Mouse (Mus musculus) heart, adult 2 months (tissue): ENCODE measurements at regions not wholly inside any gene's neighbourhood (a gene's known extent, or its start where the extent isn't known, plus 50 kb on each side); places are given as distances from the start of the nearest gene placed in this dataset.
A peak's percentile ranks its signal among the peaks of the same experiment; 100 is the strongest.
"Not testable (repeated sequence)": the region's sequence is repeated elsewhere in the genome, so short reads cannot be mapped to it uniquely, and the experiment has no call there.

Source experiments
- DNase-seq, 2 experiments: peaks; one replicate each; pipeline ENCODE4 v3.0.0; 2021
- H3K27ac ChIP-seq: fragments of 200-600 bp; 2 replicates; pipeline ENCODE4 v1.8.1; 2022
- H3K27me3 ChIP-seq: fragments of 200-500 bp; 2 replicates; pipeline ENCODE4 v1.6.1; 2012; ENCODE audit warnings: mild to moderate bottlenecking, low read length, inconsistent platforms, mixed read lengths; ENCODE audit not compliant: control insufficient read depth, insufficient read depth
- H3K36me3 ChIP-seq: fragments of 200-500 bp; 2 replicates; pipeline ENCODE4 v1.6.1; 2012; ENCODE audit warnings: low read length, inconsistent platforms; ENCODE audit not compliant: control insufficient read depth, insufficient read depth
- H3K4me1 ChIP-seq: fragments of 200-500 bp; 2 replicates; pipeline ENCODE4 v1.6.1; 2011; ENCODE audit warnings: low read length; ENCODE audit not compliant: control insufficient read depth, insufficient read depth
- H3K4me3 ChIP-seq: fragments of 200-600 bp; 2 replicates; pipeline ENCODE4 v1.8.1; 2022
- H3K79me2 ChIP-seq: fragments of 200-500 bp; replicated peaks from 2 replicates; pipeline ENCODE4 v1.6.1; 2012; ENCODE audit warnings: mild to moderate bottlenecking, inconsistent platforms, low read length, moderate library complexity, mixed read lengths; ENCODE audit not compliant: control insufficient read depth, insufficient read depth
- H3K9ac ChIP-seq: fragments of 200-500 bp; 2 replicates; pipeline ENCODE4 v1.6.1; 2012; ENCODE audit warnings: low read depth, mild to moderate bottlenecking, control low read depth, inconsistent platforms, low read length, mixed read lengths
- CTCF ChIP-seq: fragments of 200-600 bp; IDR thresholded peaks from 2 replicates; pipeline ENCODE4 v1.8.1; 2022; ENCODE audit warnings: antibody characterized with exemption, mild to moderate bottlenecking, moderate library complexity
- EP300 ChIP-seq: fragments of 200-500 bp; IDR thresholded peaks from 2 replicates; pipeline ENCODE4 v1.6.1; 2011; ENCODE audit warnings: low read depth, low read length, control low read depth; ENCODE audit not compliant: insufficient read depth
- POLR2A ChIP-seq: fragments of 200-500 bp; IDR thresholded peaks from 2 replicates; pipeline ENCODE4 v1.6.1; 2011; ENCODE audit warnings: mild to moderate bottlenecking, low read depth, low read length, control low read depth; ENCODE audit not compliant: insufficient read depth
- WGBS: fragments of 180-500 bp; shearing (Covaris S2); methylation state at CpG from one replicate; pipeline ENCODE4 v1.1.7; 2018; 5-methylcytosine and 5-hydroxymethylcytosine counted together
- intact Hi-C: fragments of 180-260 bp; cut with DNase I; formaldehyde crosslinking; loops from one replicate; pipeline ENCODE4 v1.15.1; 2025

DNA sequence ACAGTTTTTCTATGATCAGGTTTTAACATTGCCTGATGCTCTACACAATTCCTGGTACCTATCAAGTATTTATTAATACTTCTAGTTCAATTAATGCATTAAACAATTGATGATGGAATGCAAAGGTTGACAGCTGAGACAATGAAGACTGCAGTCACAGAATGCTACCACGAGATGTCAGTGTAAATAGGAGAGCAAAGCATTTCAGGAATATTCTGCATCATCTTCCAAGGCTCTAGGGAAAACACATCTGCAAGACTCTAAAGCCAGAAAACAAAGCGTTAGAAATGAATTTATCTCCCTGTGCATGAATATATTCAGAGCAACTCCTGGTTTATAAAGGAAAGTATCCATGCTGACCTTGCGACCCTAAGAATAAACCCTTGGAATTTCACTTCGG is 210.6 kb downstream of the Trib2 start:
- TF ChIP-seq POLR2A (no peak), EP300 (no peak), CTCF (peak; percentile 99; the same call in 1 of the 2 replicates)
- no peaks in the 10 kb centered on the region for H3K79me2 ChIP-seq
- H3K27me3 ChIP-seq, result no peaks in the 10 kb centered on the region
- WGBS, result 35% methylated on average over 4 of the region's 4 CpGs
- peaks cover 7% of the 10 kb centered on the region for H3K36me3 ChIP-seq
- intact Hi-C loops, result loop anchor here (2.0 to 10.0 kb wide), 7 partner anchors 69 to 927 kb away; no protein-coding TSS in a partner anchor
- peak overlapping the region; percentile 47 for H3K27ac ChIP-seq
- no peak overlapping the region for H3K9ac ChIP-seq
- no peak for DNase-seq
- peak overlapping the region; percentile 13; the same call in 1 of the 2 replicates for H3K4me3 ChIP-seq
- peaks cover 3% of the 10 kb centered on the region for H3K4me1 ChIP-seq

DNA sequence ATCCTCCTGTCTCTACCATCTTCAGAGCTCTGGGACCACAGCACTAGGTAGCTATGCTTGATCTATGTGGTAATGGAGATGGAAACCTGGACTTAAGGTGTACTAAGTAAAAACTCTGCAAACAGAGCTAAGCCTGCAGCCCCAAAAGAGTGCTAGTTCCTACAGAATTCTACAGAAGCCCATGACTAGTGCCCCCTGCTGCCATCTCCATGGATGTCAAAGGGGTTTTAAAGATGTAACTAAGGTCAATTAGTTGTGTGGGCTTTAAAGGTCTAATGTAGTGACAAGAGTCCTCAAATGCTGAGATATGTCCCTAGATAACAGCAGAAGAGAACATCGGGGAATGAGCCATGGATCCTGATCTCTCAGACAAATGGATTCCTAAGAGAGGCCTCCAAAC is 212.1 kb downstream of the Trib2 start:
- H3K79me2 ChIP-seq, result no peaks in the 10 kb centered on the region
- no peak overlapping the region for H3K27ac ChIP-seq
- no peak overlapping the region for H3K4me3 ChIP-seq
- H3K27me3 ChIP-seq, result no peaks in the 10 kb centered on the region
- DNase-seq, result no peak
- WGBS, result 85% methylated on average over 1 of the region's 1 CpGs
- TF ChIP-seq CTCF, result peak; percentile 39
- no peak for TF ChIP-seq EP300
- TF ChIP-seq POLR2A, result no peak
- intact Hi-C loops, result loop anchor here (1.0 to 10.0 kb wide), 5 partner anchors 67 to 630 kb away; no protein-coding TSS in a partner anchor
- peaks cover 3% of the 10 kb centered on the region for H3K4me1 ChIP-seq
- H3K9ac ChIP-seq, result no peak overlapping the region
- peaks cover 7% of the 10 kb centered on the region for H3K36me3 ChIP-seq

DNA sequence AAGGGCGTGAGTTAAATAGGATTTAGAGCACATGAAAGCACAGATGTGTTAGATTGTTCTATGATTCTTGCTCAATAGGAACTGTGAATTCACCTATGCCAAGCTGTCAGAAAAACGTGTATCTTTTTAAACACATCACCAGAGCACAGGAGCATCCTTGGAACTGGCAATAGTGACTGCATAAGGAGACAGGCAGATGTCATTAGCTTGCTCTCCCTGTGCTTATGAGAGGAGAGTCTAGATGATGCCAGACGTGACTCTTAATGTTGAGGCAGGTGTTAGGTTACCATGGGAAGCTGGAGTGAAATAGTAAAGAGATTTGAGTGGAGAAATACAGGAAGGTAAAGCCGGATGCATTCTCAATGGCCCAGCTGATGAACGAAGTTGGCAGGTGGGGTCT is 212.8 kb downstream of the Trib2 start:
- peaks cover 3% of the 10 kb centered on the region for H3K4me1 ChIP-seq
- TF ChIP-seq CTCF (no peak), POLR2A (no peak), EP300 (no peak)
- H3K27ac ChIP-seq, result no peak overlapping the region
- no peaks in the 10 kb centered on the region for H3K27me3 ChIP-seq
- peaks cover 7% of the 10 kb centered on the region for H3K36me3 ChIP-seq
- 85% methylated on average over 5 of the region's 5 CpGs for WGBS
- no peak overlapping the region for H3K4me3 ChIP-seq
- intact Hi-C loops, result loop anchor here (10.0 kb wide), 2 partner anchors 401 to 631 kb away; no protein-coding TSS in a partner anchor
- no peak for DNase-seq
- no peak overlapping the region for H3K9ac ChIP-seq
- no peaks in the 10 kb centered on the region for H3K79me2 ChIP-seq

DNA sequence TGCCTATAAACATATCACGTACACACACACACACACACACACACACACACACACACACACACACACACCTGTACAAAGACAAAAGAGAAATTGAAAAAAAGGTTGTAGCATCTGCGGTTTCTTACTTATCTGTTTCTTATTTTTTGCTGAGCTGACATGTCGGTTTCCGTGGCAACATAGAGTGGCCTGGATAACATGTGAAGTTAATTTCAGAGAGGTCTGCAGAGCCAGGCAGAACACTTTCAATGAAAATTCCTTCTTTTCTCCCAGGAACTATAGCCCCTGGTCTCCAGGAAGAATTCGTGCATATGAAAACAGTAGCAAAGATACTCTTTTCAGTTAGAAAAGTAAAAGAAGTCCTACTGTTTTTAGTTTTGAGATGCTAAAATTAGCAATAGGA is 213.4 kb downstream of the Trib2 start:
- Histone ChIP-seq H3K4me3 (no peak overlapping the region), H3K9ac (no peak overlapping the region), H3K27me3 (no peaks in the 10 kb centered on the region), H3K36me3 (peaks cover 7% of the 10 kb centered on the region), H3K79me2 (no peaks in the 10 kb centered on the region), H3K27ac (no peak overlapping the region), H3K4me1 (peaks cover 3% of the 10 kb centered on the region)
- DNase-seq, result no peak
- WGBS, result 69% methylated on average over 5 of the region's 5 CpGs
- TF ChIP-seq CTCF, result no peak
- no peak for TF ChIP-seq POLR2A
- no peak for TF ChIP-seq EP300
- intact Hi-C loops, result loop anchor here (10.0 kb wide), 2 partner anchors 401 to 631 kb away; no protein-coding TSS in a partner anchor

DNA sequence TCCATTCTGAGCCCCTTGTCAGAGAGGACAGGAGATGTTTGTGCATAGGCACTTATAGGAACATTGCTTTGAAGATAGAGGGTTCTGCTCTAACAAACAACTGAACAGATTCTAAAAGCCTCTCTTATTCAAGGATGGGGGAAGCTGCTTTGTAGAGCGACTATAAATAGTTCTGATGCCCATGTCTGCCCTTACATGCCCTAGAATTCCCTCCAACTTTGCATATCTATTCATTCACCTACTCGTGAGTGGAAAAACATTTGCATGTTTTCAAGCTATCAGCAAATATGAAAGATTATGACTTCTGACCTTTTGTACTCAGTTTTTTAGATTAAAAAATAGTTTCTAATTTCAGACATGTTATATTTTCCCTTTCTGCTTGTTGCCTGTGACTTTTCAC is 222.0 kb downstream of the Trib2 start:
- Histone ChIP-seq H3K36me3 (peaks cover 4% of the 10 kb centered on the region; the same call in 1 of the 2 replicates), H3K27ac (peak overlapping the region; percentile 68), H3K4me1 (no peaks in the 10 kb centered on the region; the same call in 1 of the 2 replicates), H3K9ac (no peak overlapping the region), H3K27me3 (no peaks in the 10 kb centered on the region), H3K79me2 (no peaks in the 10 kb centered on the region), H3K4me3 (no peak overlapping the region)
- 44% methylated on average over 2 of the region's 2 CpGs for WGBS
- TF ChIP-seq EP300 (no peak), CTCF (no peak), POLR2A (no peak)
- no peak for DNase-seq
- intact Hi-C loops, result no loop called here

- H3K9ac ChIP-seq, intact Hi-C loops: not testable (repeated sequence)
- 84% methylated on average over 2 of the region's 2 CpGs for WGBS
Measured at GRCm38 (mm10) chr12:15587864-15588263, 228.9 kb downstream of the Trib2 start.

More at GRCm38 (mm10) chr12:15587864-15588263, 228.9 kb downstream of the Trib2 start:
- not testable (repeated sequence) for H3K79me2 ChIP-seq, H3K4me1 ChIP-seq, H3K27ac ChIP-seq, H3K36me3 ChIP-seq, H3K27me3 ChIP-seq, H3K4me3 ChIP-seq, DNase-seq
